Mouse (Mus musculus): ENCODE measurements around the gene Sdccag8. TPM values are rescaled to one million over a fixed set of nuclear protein-coding genes. Genes with fewer than 3 reads are reported as not detected.
"Not testable (repeated sequence)": the region's sequence is repeated elsewhere in the genome, so short reads cannot be mapped to it uniquely, and the experiment has no call there.

The Sdccag8 gene
- polyA plus RNA-seq, 1 experiment = 4.0 TPM

DNA sequence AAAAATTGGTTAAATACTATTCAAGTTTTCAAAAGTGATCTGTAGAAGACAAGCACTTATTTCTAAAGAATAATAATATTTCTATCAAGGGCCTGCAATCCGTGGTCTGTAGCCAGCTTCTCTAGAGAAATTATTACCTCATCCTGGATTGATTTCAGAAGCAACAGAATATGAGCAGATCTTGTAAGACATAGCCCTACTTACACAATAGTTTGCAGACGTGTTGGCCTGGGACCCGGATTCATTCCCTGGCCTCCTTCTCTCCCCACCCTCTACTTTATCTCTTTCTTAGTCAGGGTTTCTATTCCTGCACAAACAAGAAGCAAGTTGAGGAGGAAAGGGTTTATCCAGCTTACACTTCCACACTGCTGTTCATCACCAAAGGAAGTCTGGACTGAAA is 19.5 kb downstream of the Sdccag8 start:
- Histone ChIP-seq H3K27ac (ENCODE audit: insufficient read depth, low read length) (no peak overlapping the region), H3K4me1 (ENCODE audit: control insufficient read depth, insufficient read depth, insufficient read length) (peaks cover 7% of the 10 kb centered on the region), H3K4me3 (ENCODE audit: extremely low read depth, insufficient read depth, insufficient read length) (no peak overlapping the region), H3K36me3 (ENCODE audit: control insufficient read depth, insufficient read depth, low read length) (no peaks in the 10 kb centered on the region), H3K27me3 (ENCODE audit: control insufficient read depth, insufficient read depth, low read length) (no peaks in the 10 kb centered on the region)
- WGBS = 79% methylated on average over 3 of the region's 3 CpGs
- no peak for DNase-seq (ENCODE audit: low read depth in 1 of 2, low spot score in 2 of 2)
- TF ChIP-seq CTCF (IDR thresholded peaks at IDR 0.05; ENCODE audit: extremely low read depth, insufficient read depth, insufficient read length, insufficient replicate concordance) (no peak), POLR2A (IDR thresholded peaks at IDR 0.05; ENCODE audit: low read depth, low read length) (no peak)

DNA sequence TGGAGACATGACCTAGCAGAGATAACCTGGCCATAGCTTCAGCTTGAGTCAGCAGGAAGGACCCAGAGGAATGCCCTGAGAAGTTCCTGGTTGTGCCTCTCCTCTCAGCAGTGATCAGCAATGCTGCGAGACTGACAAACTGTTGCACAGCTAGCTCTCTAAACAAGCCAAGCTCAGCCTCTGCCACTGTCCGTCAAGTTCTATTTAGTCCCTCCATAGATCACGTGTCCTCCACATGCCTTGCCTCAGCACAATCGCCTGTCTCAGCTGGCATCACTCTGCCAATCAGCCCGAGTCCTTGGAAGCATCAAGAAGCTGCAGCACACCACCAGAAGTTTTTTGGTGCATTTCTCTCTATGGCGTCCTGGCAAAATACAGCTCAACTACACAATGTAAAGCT is 20.4 kb downstream of the Sdccag8 start:
- DNase-seq (ENCODE audit: low read depth in 1 of 2, low spot score in 2 of 2) = no peak
- H3K4me1 ChIP-seq (ENCODE audit: control insufficient read depth, insufficient read depth, insufficient read length) = peaks cover 7% of the 10 kb centered on the region
- no peak overlapping the region for H3K4me3 ChIP-seq (ENCODE audit: extremely low read depth, insufficient read depth, insufficient read length)
- no peaks in the 10 kb centered on the region for H3K36me3 ChIP-seq (ENCODE audit: control insufficient read depth, insufficient read depth, low read length)
- TF ChIP-seq CTCF (IDR thresholded peaks at IDR 0.05; ENCODE audit: extremely low read depth, insufficient read depth, insufficient read length, insufficient replicate concordance) (no peak), POLR2A (IDR thresholded peaks at IDR 0.05; ENCODE audit: low read depth, low read length) (no peak)
- H3K27me3 ChIP-seq (ENCODE audit: control insufficient read depth, insufficient read depth, low read length) = no peaks in the 10 kb centered on the region
- 79% methylated on average over 6 of the region's 6 CpGs for WGBS
- H3K27ac ChIP-seq (ENCODE audit: insufficient read depth, low read length) = no peak overlapping the region

DNA sequence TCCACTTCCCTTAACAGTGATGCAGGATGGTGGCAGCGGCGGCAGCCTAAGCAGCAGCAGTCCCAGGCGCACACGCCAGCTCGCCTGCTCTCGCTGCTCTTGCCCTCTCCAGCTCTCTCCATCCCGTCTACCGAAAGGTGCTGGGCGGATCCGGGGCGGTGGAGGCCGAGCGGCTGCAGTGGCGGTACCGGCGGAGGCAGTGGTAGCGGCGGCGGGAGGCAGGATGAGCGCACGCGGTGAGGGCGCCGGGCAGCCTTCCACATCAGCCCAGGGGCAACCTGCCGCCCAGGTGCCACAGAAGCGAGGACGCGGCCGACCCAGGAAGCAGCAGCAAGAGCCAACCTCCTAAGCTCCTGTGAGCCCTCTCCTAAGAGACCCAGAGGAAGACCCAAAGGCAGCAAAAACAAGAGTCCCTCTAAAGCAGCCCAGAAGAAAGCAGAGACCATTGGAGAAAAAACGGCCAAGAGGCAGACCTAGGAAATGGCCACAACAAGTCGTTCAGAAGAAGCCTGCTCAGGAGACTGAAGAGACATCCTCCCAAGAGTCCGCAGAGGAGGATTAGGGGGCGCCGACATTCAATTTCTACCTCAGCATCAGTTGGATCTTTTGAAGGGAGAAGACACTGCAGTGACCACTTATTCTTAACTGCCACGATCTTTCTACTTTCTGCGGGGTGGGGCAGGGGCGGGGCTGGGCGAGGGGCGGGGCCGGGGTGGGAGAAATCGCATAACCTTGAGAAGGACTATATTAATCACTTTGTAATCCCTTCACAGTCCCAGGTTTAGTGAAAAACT is 21.2 kb downstream of the Sdccag8 start:
- TF ChIP-seq CTCF (IDR thresholded peaks at IDR 0.05; ENCODE audit: extremely low read depth, insufficient read depth, insufficient read length, insufficient replicate concordance) (no peak), POLR2A (IDR thresholded peaks at IDR 0.05; ENCODE audit: low read depth, low read length) (no peak)
- no peak for DNase-seq (ENCODE audit: low read depth in 1 of 2, low spot score in 2 of 2)
- Histone ChIP-seq H3K36me3 (ENCODE audit: control insufficient read depth, insufficient read depth, low read length) (no peaks in the 10 kb centered on the region), H3K4me1 (ENCODE audit: control insufficient read depth, insufficient read depth, insufficient read length) (peaks cover 7% of the 10 kb centered on the region), H3K27me3 (ENCODE audit: control insufficient read depth, insufficient read depth, low read length) (no peaks in the 10 kb centered on the region), H3K4me3 (ENCODE audit: extremely low read depth, insufficient read depth, insufficient read length) (peak overlapping the region; percentile 55), H3K27ac (ENCODE audit: insufficient read depth, low read length) (no peak overlapping the region; the same call in 1 of the 2 replicates)
- WGBS = 23% methylated on average over 41 of the region's 41 CpGs

DNA sequence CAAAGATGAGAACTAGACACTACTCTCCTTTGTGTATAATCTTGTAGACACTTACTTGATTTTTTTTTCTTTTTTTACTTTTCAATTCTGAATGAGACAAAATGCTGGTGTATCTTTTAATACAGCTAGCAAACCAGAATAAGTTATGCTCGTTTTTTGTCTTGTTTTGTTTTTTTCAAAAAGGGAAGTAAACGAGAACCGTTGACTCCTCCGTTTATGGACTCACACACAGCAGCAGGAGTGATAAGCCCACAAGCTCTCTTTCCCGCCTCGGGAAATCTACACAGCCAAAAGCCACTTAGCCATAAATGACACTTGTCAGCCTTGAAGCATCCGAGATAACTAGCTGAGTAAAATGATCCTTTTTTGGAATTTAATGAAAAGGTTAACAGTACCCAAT is 22.1 kb downstream of the Sdccag8 start:
- H3K27me3 ChIP-seq (ENCODE audit: control insufficient read depth, insufficient read depth, low read length); H3K27ac ChIP-seq (ENCODE audit: insufficient read depth, low read length); DNase-seq (ENCODE audit: low read depth in 1 of 2, low spot score in 2 of 2); H3K36me3 ChIP-seq (ENCODE audit: control insufficient read depth, insufficient read depth, low read length); H3K4me1 ChIP-seq (ENCODE audit: control insufficient read depth, insufficient read depth, insufficient read length); H3K4me3 ChIP-seq (ENCODE audit: extremely low read depth, insufficient read depth, insufficient read length): not testable (repeated sequence)
- WGBS = 44% methylated on average over 7 of the region's 7 CpGs

DNA sequence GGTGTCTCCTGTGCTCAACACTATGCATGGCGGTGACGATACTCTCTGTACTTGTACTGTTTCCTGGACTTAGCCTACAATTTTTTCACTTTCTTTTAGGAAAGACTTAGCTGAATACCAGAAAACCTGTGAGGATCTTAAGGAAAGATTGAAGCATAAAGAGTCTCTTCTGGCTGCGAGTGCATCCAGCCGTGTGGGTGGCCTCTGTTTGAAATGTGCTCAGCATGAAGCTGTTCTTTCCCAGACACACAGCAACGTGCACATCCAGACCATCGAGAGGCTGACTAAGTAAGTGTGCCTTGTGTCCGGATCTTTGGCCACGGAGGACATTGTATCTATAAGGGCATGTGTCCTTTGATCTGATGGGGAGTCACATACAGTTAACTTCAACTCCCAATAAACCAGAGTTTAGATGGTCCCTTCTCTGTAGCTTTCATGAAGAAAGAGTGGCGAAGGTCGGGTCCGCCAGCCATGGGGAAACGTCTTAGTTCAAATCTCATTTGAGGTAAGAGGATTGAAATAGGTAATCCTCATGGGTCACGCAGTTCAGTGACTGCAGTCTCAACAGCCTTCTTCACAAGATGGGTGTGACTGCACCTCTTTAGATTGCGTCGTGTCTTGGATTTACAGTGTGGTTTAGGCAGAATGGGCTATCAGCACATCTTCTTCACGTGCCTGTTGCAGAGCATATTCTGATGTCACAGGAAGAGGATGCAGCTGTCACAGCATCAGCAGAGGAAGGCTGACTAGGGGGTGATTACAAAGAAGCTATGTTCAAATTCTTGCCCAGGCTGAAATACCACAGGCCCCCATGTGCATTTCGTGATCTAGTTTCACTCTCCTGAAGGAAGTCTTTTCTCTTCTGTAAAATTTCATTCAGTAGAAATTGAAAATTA is 30.9 kb downstream of the Sdccag8 start:
- Histone ChIP-seq H3K4me1 (ENCODE audit: control insufficient read depth, insufficient read depth, insufficient read length) (no peaks in the 10 kb centered on the region), H3K4me3 (ENCODE audit: extremely low read depth, insufficient read depth, insufficient read length) (no peak overlapping the region), H3K27ac (ENCODE audit: insufficient read depth, low read length) (no peak overlapping the region), H3K27me3 (ENCODE audit: control insufficient read depth, insufficient read depth, low read length) (no peaks in the 10 kb centered on the region), H3K36me3 (ENCODE audit: control insufficient read depth, insufficient read depth, low read length) (peaks cover 20% of the 10 kb centered on the region)
- DNase-seq (ENCODE audit: low read depth in 1 of 2, low spot score in 2 of 2) = no peak
- TF ChIP-seq POLR2A (IDR thresholded peaks at IDR 0.05; ENCODE audit: low read depth, low read length) (no peak), CTCF (IDR thresholded peaks at IDR 0.05; ENCODE audit: extremely low read depth, insufficient read depth, insufficient read length, insufficient replicate concordance) (no peak)
- 77% methylated on average over 17 of the region's 17 CpGs for WGBS

DNA sequence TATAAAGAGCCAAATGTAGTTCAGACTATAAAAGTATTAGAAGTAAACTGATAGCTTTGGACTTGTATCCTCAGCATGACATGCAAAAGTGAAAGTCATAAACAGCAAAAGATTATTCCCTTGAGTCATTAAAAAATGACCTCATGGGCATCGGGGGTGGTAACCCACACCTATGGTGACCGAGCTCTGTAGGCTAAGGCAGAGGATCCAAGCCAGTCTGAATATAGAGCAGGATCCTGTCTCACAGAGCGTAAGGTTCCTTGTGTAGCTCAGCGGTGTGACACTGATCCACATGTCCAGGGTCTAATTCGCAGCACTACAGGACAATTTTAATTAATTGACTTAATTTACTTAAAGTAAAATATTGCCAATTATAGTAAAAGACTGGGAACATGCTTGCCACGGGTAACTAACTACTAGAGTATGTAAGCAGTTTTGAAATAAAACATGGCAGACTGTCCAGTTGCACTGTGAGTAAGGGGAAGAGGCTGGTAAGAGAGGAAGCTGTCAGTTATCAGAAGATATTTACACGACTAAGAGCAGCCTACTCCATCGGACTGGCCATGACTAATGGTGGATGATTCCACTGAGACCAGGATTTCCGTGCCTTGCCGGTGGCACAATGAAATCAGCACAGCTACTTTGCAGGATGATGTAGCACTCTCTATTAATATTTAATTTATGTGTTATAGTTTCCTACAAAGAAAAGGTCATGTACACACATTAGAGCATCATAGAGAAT is 32.8 kb downstream of the Sdccag8 start:
- WGBS = 86% methylated on average over 10 of the region's 10 CpGs
- Histone ChIP-seq H3K4me1 (ENCODE audit: control insufficient read depth, insufficient read depth, insufficient read length) (no peaks in the 10 kb centered on the region), H3K27me3 (ENCODE audit: control insufficient read depth, insufficient read depth, low read length) (no peaks in the 10 kb centered on the region), H3K27ac (ENCODE audit: insufficient read depth, low read length) (no peak overlapping the region), H3K4me3 (ENCODE audit: extremely low read depth, insufficient read depth, insufficient read length) (no peak overlapping the region), H3K36me3 (ENCODE audit: control insufficient read depth, insufficient read depth, low read length) (peaks cover 16% of the 10 kb centered on the region)
- no peak for DNase-seq (ENCODE audit: low read depth in 1 of 2, low spot score in 2 of 2)
- no peak for TF ChIP-seq POLR2A (IDR thresholded peaks at IDR 0.05; ENCODE audit: low read depth, low read length)
- TF ChIP-seq CTCF (IDR thresholded peaks at IDR 0.05; ENCODE audit: extremely low read depth, insufficient read depth, insufficient read length, insufficient replicate concordance) = no peak
